Mouse (Mus musculus) bone marrow, adult 2 months (tissue): ENCODE data around the gene Stk39. TPM values are rescaled to one million over a fixed set of nuclear protein-coding genes. Genes with fewer than 3 reads are reported as not detected.

Experiments used
- H3K27ac ChIP-seq: fragments of 200-500 bp; 2 replicates; pipeline ENCODE4 v1.5.1; 2012; ENCODE audit warnings: low read depth, mild to moderate bottlenecking, control low read depth, inconsistent platforms, low read length; ENCODE audit not compliant: control insufficient read depth, poor library complexity, insufficient read depth
- H3K4me1 ChIP-seq: fragments of 200-500 bp; 2 replicates; pipeline ENCODE4 v1.6.1; 2011; ENCODE audit warnings: low read length; ENCODE audit not compliant: control insufficient read depth, insufficient read depth
- H3K4me3 ChIP-seq: fragments of 200-500 bp; replicated peaks from 2 replicates; pipeline ENCODE3; 2011; ENCODE audit warnings: mild to moderate bottlenecking, low read depth, low read length, control low read depth; ENCODE audit not compliant: control insufficient read depth
- CTCF ChIP-seq: fragments of 200-500 bp; IDR thresholded peaks from 2 replicates; pipeline ENCODE4 v1.5.1; 2011; ENCODE audit warnings: low read length, control low read depth; ENCODE audit not compliant: control insufficient read depth, insufficient read depth
- POLR2A ChIP-seq: fragments of 200-500 bp; IDR thresholded peaks from 2 replicates; pipeline ENCODE4 v1.6.1; 2011; ENCODE audit warnings: low read depth, mild to moderate bottlenecking, control low read depth, low read length, borderline replicate concordance; ENCODE audit not compliant: control insufficient read depth
- WGBS: fragments of 180-500 bp; shearing (Covaris S2); methylation state at CpG from one replicate; pipeline ENCODE4 v1.1.7; 2018; 5-methylcytosine and 5-hydroxymethylcytosine counted together
- polyA plus RNA-seq: library from polyadenylated mRNA; stranded (reverse); fragments of >200 nt; gene quantifications from 2 replicates; pipeline ENCODE4 v1.2.4, GENCODE M21; 2011; ENCODE audit warnings: low replicate concordance; ENCODE audit not compliant: missing spikeins, insufficient read depth, insufficient read length

The Stk39 gene
- polyA plus RNA-seq, 1 experiment, result 1.8 TPM

- Histone ChIP-seq H3K4me3 (no peak overlapping the region), H3K27ac (no peak overlapping the region), H3K4me1 (no peaks in the 10 kb centered on the region)
- TF ChIP-seq POLR2A (no peak), CTCF (no peak)
- WGBS, result 45% methylated on average over 10 of the region's 10 CpGs
Observed at GRCm38 (mm10) chr2:68320670-68321069, 151.4 kb downstream of the Stk39 start.

- Histone ChIP-seq H3K4me3 (no peak overlapping the region), H3K27ac (no peak overlapping the region), H3K4me1 (no peaks in the 10 kb centered on the region)
- no peak for TF ChIP-seq CTCF
- TF ChIP-seq POLR2A, result no peak
- 75% methylated on average over 5 of the region's 5 CpGs for WGBS
Observed at GRCm38 (mm10) chr2:68318452-68318851, 153.6 kb downstream of the Stk39 start.

GRCm38 (mm10) chr2:68317895-68318294, 154.2 kb downstream of the Stk39 start:
- Histone ChIP-seq H3K4me3 (no peak overlapping the region), H3K27ac (no peak overlapping the region), H3K4me1 (no peaks in the 10 kb centered on the region)
- TF ChIP-seq CTCF, result no peak
- no peak for TF ChIP-seq POLR2A
- 77% methylated on average over 9 of the region's 9 CpGs for WGBS

- H3K4me3 ChIP-seq, result no peak overlapping the region
- H3K4me1 ChIP-seq, result no peaks in the 10 kb centered on the region
- WGBS, result 85% methylated on average over 2 of the region's 2 CpGs
- no peak for TF ChIP-seq POLR2A
- TF ChIP-seq CTCF, result no peak
- H3K27ac ChIP-seq, result no peak overlapping the region
Observed at GRCm38 (mm10) chr2:68317452-68317851, 154.6 kb downstream of the Stk39 start.

- Histone ChIP-seq H3K4me3 (no peak overlapping the region), H3K27ac (no peak overlapping the region), H3K4me1 (no peaks in the 10 kb centered on the region)
- 82% methylated on average over 11 of the region's 11 CpGs for WGBS
- TF ChIP-seq POLR2A (no peak), CTCF (no peak)
Observed at GRCm38 (mm10) chr2:68315258-68315657, 156.8 kb downstream of the Stk39 start.

GRCm38 (mm10) chr2:68310121-68310520, 161.9 kb downstream of the Stk39 start:
- no peak overlapping the region for H3K27ac ChIP-seq
- TF ChIP-seq CTCF, result no peak
- no peak for TF ChIP-seq POLR2A
- H3K4me1 ChIP-seq, result no peaks in the 10 kb centered on the region
- H3K4me3 ChIP-seq, result no peak overlapping the region
- WGBS, result 77% methylated on average over 3 of the region's 3 CpGs

- WGBS, result 81% methylated on average over 4 of the region's 4 CpGs
- no peaks in the 10 kb centered on the region for H3K4me1 ChIP-seq
- no peak for TF ChIP-seq POLR2A
- no peak for TF ChIP-seq CTCF
Observed at GRCm38 (mm10) chr2:68306519-68306918, 165.5 kb downstream of the Stk39 start.

GRCm38 (mm10) chr2:68304771-68305460, 167.2 kb downstream of the Stk39 start:
- no peak for TF ChIP-seq CTCF
- no peak for TF ChIP-seq POLR2A
- 74% methylated on average over 6 of the region's 6 CpGs for WGBS
- Histone ChIP-seq H3K4me3 (no peak overlapping the region), H3K4me1 (no peaks in the 10 kb centered on the region), H3K27ac (no peak overlapping the region)

More at GRCm38 (mm10) chr2:68306519-68306918, 165.5 kb downstream of the Stk39 start:
- H3K27ac ChIP-seq, result no peak overlapping the region
- no peak overlapping the region for H3K4me3 ChIP-seq

- H3K4me1 ChIP-seq, result no peaks in the 10 kb centered on the region
- H3K27ac ChIP-seq, result no peak overlapping the region
- H3K4me3 ChIP-seq, result no peak overlapping the region
- 75% methylated on average over 4 of the region's 4 CpGs for WGBS
- TF ChIP-seq POLR2A (no peak), CTCF (no peak)
Observed at GRCm38 (mm10) chr2:68301811-68302542, 170.1 kb downstream of the Stk39 start.

- TF ChIP-seq CTCF (no peak), POLR2A (no peak)
- Histone ChIP-seq H3K4me1 (no peaks in the 10 kb centered on the region), H3K27ac (no peak overlapping the region), H3K4me3 (no peak overlapping the region)
- 91% methylated on average over 3 of the region's 3 CpGs for WGBS
Observed at GRCm38 (mm10) chr2:68298356-68298755, 173.7 kb downstream of the Stk39 start.
